Mouse (Mus musculus) small intestine, adult 2 months (tissue): ENCODE data around the gene Spdye4b.

Experiments used
- CTCF ChIP-seq: fragments of 200-500 bp; IDR thresholded peaks from 2 replicates; pipeline ENCODE4 v1.5.1; 2012; ENCODE audit warnings: low read depth, mild to moderate bottlenecking, control low read depth, inconsistent platforms, low read length, moderate library complexity, mixed read lengths; ENCODE audit not compliant: insufficient replicate concordance, insufficient read length; ENCODE audit errors: extremely low read depth
- POLR2A ChIP-seq: fragments of 200-500 bp; IDR thresholded peaks from 2 replicates; pipeline ENCODE4 v1.6.1; 2012; ENCODE audit warnings: low read depth, mild to moderate bottlenecking, control low read depth, inconsistent platforms, low read length, moderate library complexity

- no peak for TF ChIP-seq POLR2A
- no peak for TF ChIP-seq CTCF
These were observed 40.2 kb downstream of the Spdye4b start for GRCm38 (mm10) chr5:143220996-143221395.
